ENCODE assay signal across 8 mouse cellular contexts in the genomic region with DNA sequence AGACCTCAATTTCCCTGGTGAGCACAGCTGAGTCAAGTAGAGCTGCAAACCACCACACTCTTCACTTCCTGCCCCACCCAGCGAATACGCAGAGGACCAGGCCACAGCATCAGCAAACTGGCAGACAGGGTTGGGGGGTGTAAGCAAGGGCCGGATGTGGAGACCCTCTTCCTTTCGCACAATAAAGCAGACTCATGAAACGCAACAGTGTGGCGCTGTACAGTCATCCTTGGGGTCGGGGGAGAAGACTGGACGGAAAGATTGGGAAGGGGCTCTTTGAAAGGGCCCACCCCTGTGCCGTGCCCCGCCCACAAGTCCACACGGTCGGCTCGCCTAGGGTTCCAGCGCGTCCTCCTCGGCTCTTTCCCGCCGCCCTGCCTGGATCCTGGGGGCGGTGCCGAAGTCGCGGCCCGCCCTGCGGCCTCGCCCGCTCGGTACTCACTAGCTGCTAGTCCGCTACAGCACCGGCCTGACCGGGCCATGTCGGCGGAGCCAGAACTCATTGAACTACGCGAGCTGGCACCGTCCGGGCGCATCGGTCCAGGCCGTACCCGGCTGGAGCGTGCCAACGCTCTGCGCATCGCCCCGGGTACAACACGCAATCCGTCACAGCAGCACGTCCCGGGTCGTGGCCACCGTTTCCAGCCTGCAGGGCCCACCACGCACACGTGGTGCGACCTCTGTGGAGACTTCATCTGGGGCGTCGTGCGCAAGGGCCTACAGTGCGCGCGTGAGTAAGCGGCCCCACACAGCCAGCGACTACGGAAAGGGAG. TPM values are rescaled to one million over a fixed set of nuclear protein-coding genes. Genes with fewer than 3 reads are reported as not detected.
DNase-seq lines count a peak whose midpoint lies in the region; ATAC-seq and TF ChIP-seq lines count a peak whose summit lies in the region.

A gene (plus strand): TSS at position 439 of the 773 bp plus-strand sequence.

- TF ChIP-seq CTCF in cerebellum, adult 2 months (IDR thresholded peaks at IDR 0.05; ENCODE audit: borderline replicate concordance, insufficient read depth, low read depth, low read length), result no peak

- ATAC-seq in hindbrain, embryonic 16.5 days, result no peak

- no peak for TF ChIP-seq POLR2A in cerebellum, adult 2 months (IDR thresholded peaks at IDR 0.05; ENCODE audit: borderline replicate concordance, insufficient read depth, low read length)

- H3K9me3 ChIP-seq in hindbrain, embryonic 16.5 days (ENCODE audit: control insufficient read depth, low read length), result no peaks in the 10 kb centered on the region

- peak within 1 kb of the TSS; percentile 73 for H3K4me2 ChIP-seq in hindbrain, embryonic 16.5 days (ENCODE audit: low read length)

- H3K27ac ChIP-seq in cerebellum, adult 2 months (ENCODE audit: insufficient read depth, low read length), result no peak within 1 kb of the TSS
- H3K27ac ChIP-seq in brown adipose tissue, adult 24 weeks (replicated peaks; ENCODE audit: low read depth, low read length), result no peak within 1 kb of the TSS
- H3K27ac ChIP-seq in hindbrain, embryonic 16.5 days (ENCODE audit: low read depth, low read length), result peak within 1 kb of the TSS; percentile 14; the same call in 1 of the 2 replicates

- peak within 1 kb of the TSS; percentile 68 for H3K9ac ChIP-seq in hindbrain, embryonic 16.5 days (ENCODE audit: low read depth, low read length)

- H3K4me1 ChIP-seq in cerebellum, adult 2 months (ENCODE audit: control insufficient read depth, insufficient read depth, low read length), result no peaks in the 10 kb centered on the region
- peaks cover 10% of the 10 kb centered on the region for H3K4me1 ChIP-seq in brown adipose tissue, adult 24 weeks (ENCODE audit: control insufficient read depth, insufficient read depth, insufficient read length, low read length)
- peaks cover 38% of the 10 kb centered on the region for H3K4me1 ChIP-seq in hindbrain, embryonic 16.5 days (ENCODE audit: control insufficient read depth, insufficient read depth, low read depth, low read length)

- peak; percentile 44 to 55 for DNase-seq in cerebellum, adult 2 months
- DNase-seq in cerebellum, adult 11 months, result no peak
- DNase-seq in gastrocnemius, postnatal 10 days, result peak; percentile 69
- no peak for DNase-seq in left cerebral cortex, postnatal 4 days
- DNase-seq in mesoderm, embryonic 11.5 days (ENCODE audit: low read depth, low spot score), result peak; percentile 68
- peak; percentile 66 to 86 for DNase-seq in spleen, postnatal 4 days (ENCODE audit: low spot score in 2 of 2)

- intact Hi-C loops in left cerebral cortex, postnatal 4 days (cut with DNase I), result no loop called here

- H3K27me3 ChIP-seq in cerebellum, adult 2 months (ENCODE audit: control insufficient read depth, insufficient read depth, low read length), result no peaks in the 10 kb centered on the region
- H3K27me3 ChIP-seq in hindbrain, embryonic 16.5 days (replicated peaks; ENCODE audit: control insufficient read depth, insufficient read depth, low read length), result peaks cover 24% of the 10 kb centered on the region

- 11% methylated on average over 63 of the region's 63 CpGs for WGBS in cerebellum, adult 2 months
- 3% methylated on average over 57 of the region's 63 CpGs for WGBS in hindbrain, embryonic 16.5 days

- H3K4me3 ChIP-seq in cerebellum, adult 2 months (replicated peaks; ENCODE audit: insufficient read depth, low read depth, low read length), result peak within 1 kb of the TSS; percentile 0
- H3K4me3 ChIP-seq in brown adipose tissue, adult 24 weeks (ENCODE audit: insufficient read depth, low read depth, low read length), result peak within 1 kb of the TSS; percentile 64
- peak within 1 kb of the TSS; percentile 43 for H3K4me3 ChIP-seq in hindbrain, embryonic 16.5 days (ENCODE audit: low read length)

- H3K36me3 ChIP-seq in hindbrain, embryonic 16.5 days (ENCODE audit: control insufficient read depth, insufficient read depth, low read length), result no peaks in the 10 kb centered on the region

RNA-seq across cellular contexts. Expression of the gene that starts here (rescaled TPM):
- 30.3 and 32.3 TPM in 2 replicates for polyA plus RNA-seq in cerebellum, adult 2 months (2012; rRNA removed)
- polyA plus RNA-seq in brown adipose tissue, adult 24 weeks (2012; ENCODE audit: insufficient read depth, insufficient read length, missing spikeins), result 10.9 and 15.2 TPM in 2 replicates
- 10 to 100 TPM; 15.1 to 23.4 TPM for total RNA-seq in gastrocnemius, postnatal 10 days (2021)
- 45.8 and 46.6 TPM in 2 replicates for polyA plus RNA-seq in hindbrain, embryonic 16.5 days (2015; fragmentation: Nextera tagmentation; extraction: Ambion mirVana)
- total RNA-seq in left cerebral cortex, postnatal 4 days (2021), result 10 to 100 TPM; 24.9 to 25.4 TPM

Comparison
In these comparisons a context has a peak if more than half of its experiments do, and no peak if none do; other contexts are left out.
1. DNase-seq: peak in cerebellum, adult 2 months (2 of 2), gastrocnemius, postnatal 10 days (single experiment), mesoderm, embryonic 11.5 days (single experiment) and spleen, postnatal 4 days (2 of 2); none in cerebellum, adult 11 months (single experiment) and left cerebral cortex, postnatal 4 days (single experiment).
2. H3K4me3 ChIP-seq: peak in every context shown above with its lines; median percentile 64 in brown adipose tissue, adult 24 weeks; 43 in hindbrain, embryonic 16.5 days; 0 in cerebellum, adult 2 months.